Mouse (Mus musculus) liver, embryonic 16.5 days (tissue): ENCODE results near the gene Cramp1l. TPM values are rescaled to one million over a fixed set of nuclear protein-coding genes. Genes with fewer than 3 reads are reported as not detected.
A peak's percentile ranks its signal among the peaks of the same experiment; 100 is the strongest.

ENCODE experiments used
- ATAC-seq: fragments of 200-750 bp; cut with Nextera tagmentation; 2 replicates; pipeline ENCODE4 v1.8.0; 2017; ENCODE audit warnings: low read depth, mild to moderate bottlenecking, moderate number of reproducible peaks, moderate library complexity
- H3K27ac ChIP-seq: fragments of 300-500 bp; sonication (generic); 2 replicates; pipeline ENCODE4 v1.5.1; 2014; ENCODE audit warnings: mild to moderate bottlenecking, low read length
- H3K27me3 ChIP-seq: fragments of 300-500 bp; sonication (generic); 2 replicates; pipeline ENCODE4 v1.6.1; 2014; ENCODE audit warnings: low read depth, low read length, mixed read lengths; ENCODE audit not compliant: control insufficient read depth, insufficient read depth
- H3K36me3 ChIP-seq: fragments of 300-500 bp; sonication (generic); 2 replicates; pipeline ENCODE4 v1.6.1; 2014; ENCODE audit warnings: mild to moderate bottlenecking; ENCODE audit not compliant: control insufficient read depth, insufficient read depth
- H3K4me1 ChIP-seq: fragments of 300-500 bp; sonication (generic); 2 replicates; pipeline ENCODE4 v1.6.1; 2014; ENCODE audit warnings: low read depth, low read length, mixed read lengths; ENCODE audit not compliant: control insufficient read depth
- H3K4me2 ChIP-seq: fragments of 300-500 bp; sonication (generic); 2 replicates; pipeline ENCODE4 v1.6.1; 2014; ENCODE audit warnings: low read depth, low read length, mixed read lengths
- H3K4me3 ChIP-seq: fragments of 300-500 bp; sonication (generic); 2 replicates; pipeline ENCODE4 v1.5.1; 2014; ENCODE audit warnings: low read depth, mild to moderate bottlenecking, low read length
- H3K9ac ChIP-seq: fragments of 300-500 bp; sonication (generic); 2 replicates; pipeline ENCODE4 v1.6.1; 2014; ENCODE audit warnings: low read depth, low read length
- H3K9me3 ChIP-seq: fragments of 300-500 bp; sonication (generic); replicated peaks from 2 replicates; pipeline ENCODE4 v1.6.1; 2016; ENCODE audit warnings: low read length; ENCODE audit not compliant: control insufficient read depth
- WGBS: fragments of 180-500 bp; shearing (Covaris S2); extraction: QIAGEN DNeasy Blood & Tissue Kit; methylation state at CpG from one replicate; pipeline ENCODE4 v1.1.7; 2014; ENCODE audit not compliant: insufficient replicate concordance; 5-methylcytosine and 5-hydroxymethylcytosine counted together
- polyA plus RNA-seq: library from polyadenylated mRNA; unstranded; fragments of >200 nt; fragmentation: Nextera tagmentation; extraction: Ambion mirVana; gene quantifications from 2 replicates; pipeline ENCODE4 v1.2.1, GENCODE M21; 2015

Gene Cramp1l
- polyA plus RNA-seq, 1 experiment from 2014 or later = 2.9 TPM

DNA sequence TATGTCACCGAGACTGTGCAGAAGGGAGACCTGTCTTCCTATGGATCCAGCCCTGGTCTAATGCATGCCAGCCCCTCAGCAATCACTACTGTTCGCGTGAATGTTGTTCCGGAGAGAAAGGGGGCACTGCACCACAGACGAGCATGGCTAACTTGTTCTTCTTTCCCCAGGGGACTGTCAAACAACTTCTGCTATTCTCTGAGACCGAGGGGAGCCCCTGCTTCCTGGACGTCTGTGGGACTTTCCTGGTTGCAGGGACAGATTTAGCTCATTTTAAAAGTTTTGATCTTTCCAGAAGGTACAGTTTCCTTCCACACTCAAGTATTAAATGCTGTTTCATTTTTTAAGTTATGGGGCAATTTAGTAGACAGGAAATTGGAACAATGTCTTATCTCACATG, 29.3 kb upstream of the Cramp1l start:
- no peaks in the 10 kb centered on the region for H3K36me3 ChIP-seq
- no peak overlapping the region for H3K4me2 ChIP-seq
- no peak overlapping the region for H3K4me3 ChIP-seq
- WGBS = 30% methylated on average over 7 of the region's 7 CpGs
- H3K27me3 ChIP-seq = no peaks in the 10 kb centered on the region
- H3K9ac ChIP-seq = no peak overlapping the region
- no peaks in the 10 kb centered on the region for H3K4me1 ChIP-seq
- no peaks in the 10 kb centered on the region for H3K9me3 ChIP-seq
- ATAC-seq = no peak
- no peak overlapping the region for H3K27ac ChIP-seq

GRCm38 (mm10) chr17:25036183-25036582, 20.6 kb upstream of the Cramp1l start:
- Histone ChIP-seq H3K27ac (no peak overlapping the region), H3K4me3 (no peak overlapping the region), H3K9me3 (no peaks in the 10 kb centered on the region), H3K36me3 (no peaks in the 10 kb centered on the region), H3K27me3 (no peaks in the 10 kb centered on the region), H3K4me2 (no peak overlapping the region), H3K9ac (no peak overlapping the region), H3K4me1 (no peaks in the 10 kb centered on the region)
- no peak for ATAC-seq
- WGBS = 68% methylated on average over 4 of the region's 4 CpGs

DNA sequence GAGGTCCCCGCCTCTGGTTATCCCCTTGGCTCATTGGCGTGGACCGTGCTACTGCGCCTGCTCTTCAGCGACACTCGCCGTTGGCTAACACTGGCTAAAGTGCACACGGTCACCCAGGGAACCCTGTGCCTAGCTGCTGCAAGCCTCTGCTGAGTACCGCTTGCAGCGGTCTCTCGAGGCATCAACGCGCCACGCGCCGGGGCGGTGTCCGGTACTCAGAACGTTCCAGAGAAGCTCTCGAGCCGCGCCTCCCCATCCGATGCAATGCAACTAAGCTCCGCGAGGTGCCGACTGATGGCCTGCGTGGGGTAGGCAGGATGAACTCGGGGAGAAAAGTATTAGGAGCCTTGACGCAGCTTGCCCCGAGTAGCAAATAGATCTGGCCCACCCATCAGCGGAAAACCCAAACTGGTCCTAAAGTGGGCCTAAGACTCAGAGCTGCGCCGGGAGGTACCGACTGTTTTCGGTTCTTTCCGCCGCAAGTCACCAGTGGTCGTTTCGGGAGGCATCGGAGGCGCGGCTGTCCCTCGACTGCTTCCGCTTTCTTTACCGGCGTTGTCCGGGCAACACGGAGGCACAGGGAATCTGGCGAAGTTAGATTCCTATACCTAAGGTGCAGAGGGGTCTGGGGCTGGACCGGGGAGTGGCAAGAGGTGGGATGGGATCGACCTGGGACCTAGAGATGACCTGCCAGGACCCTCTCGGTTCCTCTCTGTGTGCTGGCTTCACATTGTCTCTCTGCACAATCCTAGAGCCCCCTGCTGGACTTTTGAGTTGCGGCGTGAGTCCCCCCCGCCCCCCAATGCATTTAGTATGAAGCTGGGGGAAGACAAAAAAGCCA, 924 bp upstream of the Cramp1l start:
- Histone ChIP-seq H3K4me3 (peak overlapping the region; percentile 96), H3K4me1 (peaks cover 15% of the 10 kb centered on the region)
- WGBS = under 1% methylated on average over 55 of the region's 55 CpGs

GRCm38 (mm10) chr17:25014841-25015570, 582 bp downstream of the Cramp1l start:
- no peaks in the 10 kb centered on the region for H3K27me3 ChIP-seq
- peak overlapping the region; percentile 60 for H3K4me2 ChIP-seq
- peak overlapping the region; percentile 93 for H3K27ac ChIP-seq
- no peak for ATAC-seq
- H3K4me3 ChIP-seq = peak overlapping the region; percentile 96
- peaks cover 15% of the 10 kb centered on the region for H3K4me1 ChIP-seq
- no peaks in the 10 kb centered on the region for H3K9me3 ChIP-seq
- peaks cover 22% of the 10 kb centered on the region for H3K36me3 ChIP-seq
- H3K9ac ChIP-seq = peak overlapping the region; percentile 95
- WGBS = 0% methylated on average over 39 of the region's 39 CpGs

More for the DNA sequence above, 924 bp upstream of the Cramp1l start:
- Histone ChIP-seq H3K27ac (peak overlapping the region; percentile 94), H3K27me3 (no peaks in the 10 kb centered on the region), H3K4me2 (peak overlapping the region; percentile 95), H3K9me3 (no peaks in the 10 kb centered on the region), H3K9ac (peak overlapping the region; percentile 78), H3K36me3 (peaks cover 9% of the 10 kb centered on the region)
- ATAC-seq = peak; percentile 78

GRCm38 (mm10) chr17:25013606-25014501, 1.7 kb downstream of the Cramp1l start:
- H3K4me3 ChIP-seq = peak overlapping the region; percentile 96
- peaks cover 22% of the 10 kb centered on the region for H3K36me3 ChIP-seq
- peaks cover 15% of the 10 kb centered on the region for H3K4me1 ChIP-seq
- no peaks in the 10 kb centered on the region for H3K27me3 ChIP-seq
- no peaks in the 10 kb centered on the region for H3K9me3 ChIP-seq
- peak overlapping the region; percentile 60 for H3K4me2 ChIP-seq
- ATAC-seq = no peak
- H3K9ac ChIP-seq = peak overlapping the region; percentile 95
- WGBS = under 1% methylated on average over 81 of the region's 81 CpGs
- peak overlapping the region; percentile 93 for H3K27ac ChIP-seq

DNA sequence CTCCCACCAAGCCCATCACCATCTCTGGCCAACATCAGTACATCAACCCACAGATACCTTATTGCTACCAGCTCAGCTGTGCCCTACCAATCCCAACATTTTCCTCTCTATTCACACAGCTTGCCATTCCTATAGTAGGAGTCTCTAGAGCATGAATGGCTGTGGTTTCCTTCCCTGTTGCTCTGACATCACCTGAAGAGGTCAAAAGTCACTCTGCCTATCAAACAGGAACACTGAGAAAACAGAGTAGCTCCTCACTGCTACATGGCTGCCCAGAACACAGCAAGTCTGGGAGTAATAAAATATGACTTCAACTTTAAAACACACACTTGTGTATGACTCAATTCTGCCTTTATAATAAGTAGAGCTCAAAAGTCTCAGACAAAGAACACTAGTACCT, 8.1 kb downstream of the Cramp1l start:
- H3K27me3 ChIP-seq = no peaks in the 10 kb centered on the region
- ATAC-seq = no peak
- H3K4me3 ChIP-seq = no peak overlapping the region
- no peak overlapping the region for H3K27ac ChIP-seq
- peaks cover 53% of the 10 kb centered on the region for H3K36me3 ChIP-seq
- no peak overlapping the region for H3K9ac ChIP-seq
- no peaks in the 10 kb centered on the region for H3K9me3 ChIP-seq
- no peak overlapping the region for H3K4me2 ChIP-seq
- H3K4me1 ChIP-seq = peaks cover 4% of the 10 kb centered on the region; the same call in 1 of the 2 replicates

GRCm38 (mm10) chr17:25005102-25005501, 10.5 kb downstream of the Cramp1l start:
- Histone ChIP-seq H3K9ac (no peak overlapping the region), H3K4me3 (no peak overlapping the region), H3K36me3 (peaks cover 40% of the 10 kb centered on the region), H3K4me1 (no peaks in the 10 kb centered on the region), H3K27me3 (no peaks in the 10 kb centered on the region), H3K27ac (no peak overlapping the region), H3K9me3 (no peaks in the 10 kb centered on the region), H3K4me2 (no peak overlapping the region)
- no peak for ATAC-seq
- 94% methylated on average over 3 of the region's 3 CpGs for WGBS

DNA sequence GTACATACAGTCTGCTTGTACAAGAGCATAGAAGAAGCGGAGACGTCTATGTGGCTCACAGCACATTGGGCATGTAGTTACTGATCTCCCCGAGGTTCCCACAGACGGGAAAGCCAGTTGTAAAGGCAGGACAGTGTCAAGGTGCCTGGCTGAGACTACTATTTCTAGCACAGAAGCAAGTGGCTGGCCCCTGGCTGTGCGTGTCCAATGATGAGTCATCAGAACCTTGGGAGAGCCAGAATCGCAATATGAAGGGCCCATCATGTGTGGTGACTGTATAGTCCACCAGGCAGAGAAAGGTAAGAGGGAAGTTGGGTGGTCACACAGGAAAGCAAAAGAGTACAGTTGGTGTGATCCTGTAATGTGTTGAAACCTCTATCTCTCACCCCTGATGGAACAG, 20.9 kb downstream of the Cramp1l start:
- ATAC-seq = no peak
- H3K4me3 ChIP-seq = no peak overlapping the region
- no peak overlapping the region for H3K9ac ChIP-seq
- H3K4me1 ChIP-seq = no peaks in the 10 kb centered on the region
- H3K27ac ChIP-seq = no peak overlapping the region
- peaks cover 85% of the 10 kb centered on the region for H3K36me3 ChIP-seq
- WGBS = 92% methylated on average over 6 of the region's 6 CpGs
- no peaks in the 10 kb centered on the region for H3K27me3 ChIP-seq
- H3K4me2 ChIP-seq = no peak overlapping the region
- no peaks in the 10 kb centered on the region for H3K9me3 ChIP-seq
